Mouse (Mus musculus): ENCODE measurements at regions not wholly inside any gene's neighbourhood (a gene's known extent, or its start where the extent isn't known, plus 50 kb on each side); places are given as distances from the start of the nearest gene placed in this dataset.

DNA sequence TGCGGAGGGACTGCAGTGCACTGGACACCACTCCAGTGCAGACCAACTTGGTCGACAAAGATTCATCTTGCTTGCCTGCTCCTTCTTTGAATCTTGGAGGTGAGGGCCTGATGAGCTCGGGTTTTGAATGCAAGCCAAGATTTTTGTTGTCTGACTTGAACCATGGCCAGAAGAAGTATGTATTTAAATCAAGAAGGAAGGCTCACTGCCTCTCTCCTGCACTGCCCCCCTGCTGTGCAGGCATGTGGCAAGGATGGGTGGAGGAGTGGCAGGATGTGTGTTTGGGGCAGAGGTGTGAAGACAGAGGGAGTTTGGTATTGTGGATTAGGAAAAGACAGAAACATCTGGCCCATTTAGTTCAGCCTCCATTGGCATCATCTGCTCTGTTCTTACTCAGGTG, 179.1 kb downstream of the Opa1 start:
- no peak for TF ChIP-seq CTCF (IDR thresholded peaks at IDR 0.05; ENCODE audit: control insufficient read depth, insufficient read depth, low read length)
- no peak for TF ChIP-seq POLR2A (IDR thresholded peaks at IDR 0.05; ENCODE audit: borderline replicate concordance, control insufficient read depth, low read depth, low read length)
